Mouse (Mus musculus) MN1 (cell line): Measurements from ENCODE around the gene Ppm1g.

ENCODE experiments used
- DNase-seq: peaks from one replicate; pipeline ENCODE4 v3.0.0-alpha.2; 2016; ENCODE audit warnings: low spot score

Ppm1g gene

GRCm38 (mm10) chr5:31192045-31192938 lies 28.2 kb downstream of the Ppm1g start:
- peak; percentile 82 for DNase-seq

- DNase-seq, result no peak
Measured at GRCm38 (mm10) chr5:31190201-31190600, 30.3 kb downstream of the Ppm1g start.

- no peak for DNase-seq
Measured at GRCm38 (mm10) chr5:31188223-31188840, 32.2 kb downstream of the Ppm1g start.

- no peak for DNase-seq
Measured at GRCm38 (mm10) chr5:31183678-31184077, 36.8 kb downstream of the Ppm1g start.

GRCm38 (mm10) chr5:31181183-31181770 lies 39.2 kb downstream of the Ppm1g start:
- no peak for DNase-seq

- DNase-seq, result peak; percentile 97
Measured at GRCm38 (mm10) chr5:31179766-31180630, 40.5 kb downstream of the Ppm1g start, which contains the start of the genes Gm29609 and Gtf3c2. Gene Gm29609, minus strand, starts transcription at chr5:31179911. Gene Gtf3c2, minus strand, starts transcription at chr5:31180144.

GRCm38 (mm10) chr5:31179301-31179765 lies 41.2 kb downstream of the Ppm1g start:
- peak; percentile 69 for DNase-seq

- DNase-seq, result peak; percentile 70
Measured at GRCm38 (mm10) chr5:31168630-31169029, 51.9 kb downstream of the Ppm1g start.

- DNase-seq, result no peak
Measured at GRCm38 (mm10) chr5:31164878-31165277, 55.6 kb downstream of the Ppm1g start.

GRCm38 (mm10) chr5:31162462-31162861 lies 58.0 kb downstream of the Ppm1g start:
- no peak for DNase-seq

GRCm38 (mm10) chr5:31154152-31154553 lies 66.3 kb downstream of the Ppm1g start, which contains the start of gene Mpv17:
Gene Mpv17, minus strand, starts transcription at chr5:31154251.
- DNase-seq, result peak; percentile 83

- DNase-seq, result no peak
Measured at GRCm38 (mm10) chr5:31153516-31154151, 66.9 kb downstream of the Ppm1g start.
